Mouse (Mus musculus): ENCODE results near the gene Emp3.
"Not testable (repeated sequence)": the region's sequence is repeated elsewhere in the genome, so short reads cannot be mapped to it uniquely, and the experiment has no call there.

Emp3 gene

DNA sequence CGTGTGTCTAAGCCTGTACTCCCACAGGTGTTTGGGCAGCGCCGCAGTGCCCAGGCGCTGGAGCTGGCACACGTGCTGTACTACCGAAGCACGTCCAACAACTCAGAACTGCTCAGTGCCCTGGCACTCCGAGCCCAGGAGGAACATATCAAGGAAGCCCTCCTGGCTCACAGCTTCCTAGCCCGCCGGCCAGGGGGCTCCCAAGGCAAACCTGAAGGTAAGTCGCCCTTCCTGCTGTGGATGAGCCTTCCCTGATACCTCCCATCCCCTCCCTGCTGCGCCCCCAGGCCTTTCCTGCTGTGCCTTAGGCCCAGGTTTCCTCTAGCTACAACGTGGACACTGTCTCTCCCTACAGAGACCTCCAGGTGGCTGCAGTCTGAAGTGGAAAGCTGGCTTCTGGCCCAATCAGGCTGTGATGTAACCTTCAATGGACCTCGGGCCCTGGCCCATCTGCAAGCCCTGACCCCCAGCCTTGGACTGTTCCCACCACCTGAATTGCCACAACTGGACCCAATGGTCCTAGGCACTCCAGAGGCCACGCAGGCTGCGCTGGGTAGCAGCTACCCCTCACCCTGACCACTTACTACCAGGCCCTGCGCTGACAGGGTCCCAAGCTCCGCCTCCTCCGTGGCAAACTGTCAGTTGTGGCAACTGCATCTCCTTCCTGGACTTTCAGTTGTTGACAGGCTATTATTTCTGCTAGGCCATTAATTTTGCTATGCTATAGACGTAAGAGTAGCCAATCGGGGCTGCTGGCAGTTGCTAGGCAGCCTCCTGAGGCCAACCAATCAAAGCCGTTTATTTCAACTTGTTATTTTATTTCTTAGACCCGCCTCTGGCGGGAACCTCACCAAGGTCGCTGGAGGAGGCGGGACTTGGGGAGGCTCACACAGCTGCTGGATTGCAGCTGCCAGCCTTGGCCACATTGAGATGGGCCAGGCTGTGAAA is 4.9 kb downstream of the Emp3 start:
- DNase-seq (ENCODE audit: low spot score in 2 of 2): peak; percentile 73 to 85

- DNase-seq (ENCODE audit: low spot score in 2 of 2): no peak
Observed at GRCm38 (mm10) chr7:45915011-45915410, 6.2 kb downstream of the Emp3 start.

DNA sequence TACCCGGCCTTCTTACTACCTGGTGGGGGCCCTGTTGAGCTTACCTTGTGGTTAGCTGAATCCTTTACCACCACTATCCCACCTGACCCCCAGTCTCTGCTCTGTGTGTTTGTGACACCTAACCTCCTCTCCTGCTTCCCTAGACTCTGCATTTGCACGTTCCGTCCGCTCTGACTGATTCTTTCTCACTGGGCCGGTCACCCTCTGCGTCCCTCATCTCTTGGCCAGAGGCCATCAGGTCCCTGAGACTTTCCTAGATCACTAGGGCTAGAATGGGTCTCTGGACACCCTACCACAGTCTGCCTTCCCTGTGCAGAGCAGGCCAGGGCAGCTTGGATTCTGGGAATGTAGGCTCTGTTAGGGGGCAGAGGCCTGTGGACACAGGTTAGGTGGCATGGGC is 7.1 kb downstream of the Emp3 start:
- DNase-seq (ENCODE audit: low spot score in 2 of 2): no peak

- DNase-seq (ENCODE audit: low spot score in 2 of 2): no peak
Observed at GRCm38 (mm10) chr7:45909145-45909544, 12.1 kb downstream of the Emp3 start.

- no peak for DNase-seq (ENCODE audit: low spot score in 2 of 2)
Observed at GRCm38 (mm10) chr7:45908384-45908783, 12.8 kb downstream of the Emp3 start.

DNA sequence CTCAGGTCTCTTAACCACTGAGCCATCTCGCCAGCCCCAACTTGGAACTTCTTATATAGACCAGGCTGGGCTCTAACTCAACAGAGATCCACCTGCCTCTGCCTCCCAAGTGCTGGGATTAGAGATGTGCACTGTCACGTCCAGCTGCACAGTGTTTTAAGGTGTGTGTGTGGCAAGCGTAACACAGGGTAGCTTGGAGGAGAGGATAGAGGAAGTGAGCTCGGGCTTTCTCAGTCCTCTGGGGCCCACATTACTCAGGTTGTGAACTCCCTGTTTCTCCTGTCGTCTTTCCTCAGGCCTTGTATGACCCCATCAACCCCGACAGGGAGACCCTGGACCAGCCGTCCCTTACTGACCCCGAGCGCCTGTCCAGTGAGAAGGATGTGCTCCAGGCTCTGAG is 14.6 kb downstream of the Emp3 start:
- DNase-seq (ENCODE audit: low spot score in 2 of 2): no peak

GRCm38 (mm10) chr7:45902481-45903002 is 18.7 kb downstream of the Emp3 start:
- DNase-seq (ENCODE audit: low spot score in 2 of 2): no peak

- DNase-seq (ENCODE audit: low spot score in 2 of 2): no peak
Observed at GRCm38 (mm10) chr7:45901562-45901961, 19.6 kb downstream of the Emp3 start.

DNA sequence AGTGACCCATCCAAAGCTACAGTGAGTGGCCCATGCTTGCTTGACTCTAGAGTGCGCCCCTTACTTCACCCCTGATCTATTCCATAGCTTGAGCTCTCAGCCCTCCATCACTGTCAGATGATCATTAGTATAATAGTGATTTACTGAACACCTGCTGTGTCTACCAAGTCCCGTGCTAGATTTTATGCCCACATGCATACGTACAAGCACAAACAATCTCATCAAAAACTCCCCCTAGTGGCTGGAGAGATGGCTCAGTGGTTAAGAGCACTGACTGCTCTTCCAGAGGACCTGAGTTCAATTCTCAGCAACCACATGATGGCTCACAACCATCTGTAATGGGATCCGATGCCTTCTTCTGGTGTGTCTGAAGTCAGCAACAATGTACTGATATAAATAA is 23.1 kb downstream of the Emp3 start:
- DNase-seq (ENCODE audit: low spot score in 2 of 2): not testable (repeated sequence)

- DNase-seq (ENCODE audit: low spot score in 2 of 2): peak; percentile 52 to 65
Observed at GRCm38 (mm10) chr7:45897258-45897757, 23.9 kb downstream of the Emp3 start.

GRCm38 (mm10) chr7:45896517-45897257 is 24.5 kb downstream of the Emp3 start, which contains the start of the genes Syngr4 and Tmem143:
TSS of gene Syngr4 (minus strand) at chr7:45896714.
TSS of gene Tmem143 (plus strand) at chr7:45896941.
- peak; percentile 96 to 97 for DNase-seq (ENCODE audit: low spot score in 2 of 2)

- DNase-seq (ENCODE audit: low spot score in 2 of 2): no peak
Observed at GRCm38 (mm10) chr7:45895931-45896516, 25.2 kb downstream of the Emp3 start.

DNA sequence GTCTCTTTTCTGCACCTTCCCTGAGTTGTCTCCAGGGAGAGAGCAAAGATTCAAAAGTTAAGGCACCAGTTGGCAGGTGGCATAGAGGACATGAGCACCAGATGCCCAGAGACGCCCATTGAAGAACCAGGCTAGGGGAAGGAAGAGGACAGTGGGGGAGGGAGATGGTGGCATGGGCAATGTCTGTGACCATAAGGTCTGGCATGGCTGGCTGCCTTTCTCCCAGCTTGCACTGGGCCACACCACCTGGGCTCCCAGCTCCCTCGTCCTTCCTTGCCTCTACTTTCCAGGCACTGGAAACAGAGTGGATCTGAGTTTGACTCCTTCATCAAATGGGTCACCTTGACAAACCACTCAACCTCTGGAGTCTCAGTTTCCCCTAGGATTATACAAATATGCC is 28.6 kb downstream of the Emp3 start:
- no peak for DNase-seq (ENCODE audit: low spot score in 2 of 2)

DNA sequence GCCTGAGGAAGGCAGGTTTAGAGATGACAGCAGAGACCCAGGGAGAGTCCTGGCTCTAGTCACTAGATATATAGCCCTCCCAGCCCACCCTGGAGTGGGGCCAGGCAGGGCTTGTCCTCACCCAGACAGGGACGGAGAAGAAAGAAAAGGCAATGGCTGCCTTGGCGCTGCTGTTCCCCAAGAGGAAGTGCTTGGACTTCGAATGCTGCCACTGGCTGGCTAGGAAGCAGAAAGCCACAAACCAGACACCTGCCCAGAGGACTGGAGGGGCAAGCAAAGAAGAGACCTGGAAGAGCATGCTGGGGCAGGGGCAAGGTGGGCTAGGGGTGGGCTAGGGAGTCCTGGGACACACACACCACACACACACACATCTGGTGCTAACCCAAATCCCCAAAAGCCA is 34.0 kb downstream of the Emp3 start:
- no peak for DNase-seq (ENCODE audit: low spot score in 2 of 2)

DNA sequence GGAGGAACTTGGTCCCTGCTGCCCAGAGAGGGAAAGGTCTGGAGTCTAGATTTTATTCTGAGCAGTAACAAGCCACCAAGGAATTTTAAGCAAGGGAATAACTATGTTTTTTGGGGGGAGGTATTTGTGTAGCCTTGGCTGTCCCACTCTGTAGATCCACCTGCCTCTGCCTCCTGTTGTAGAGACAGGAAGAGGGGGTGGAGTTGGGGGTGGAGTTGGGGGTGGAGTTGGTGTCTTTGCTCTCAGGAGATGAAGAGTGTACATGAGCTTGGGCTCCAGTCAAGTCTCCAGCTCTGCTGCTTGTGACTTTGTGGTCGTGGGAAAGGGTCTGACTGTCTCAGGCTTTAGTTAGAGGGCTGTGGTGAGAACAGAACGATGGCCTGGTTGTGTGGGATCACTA is 40.2 kb downstream of the Emp3 start:
- no peak for DNase-seq (ENCODE audit: low spot score in 2 of 2)

GRCm38 (mm10) chr7:45880531-45880930 is 40.7 kb downstream of the Emp3 start:
- no peak for DNase-seq (ENCODE audit: low spot score in 2 of 2)

GRCm38 (mm10) chr7:45878278-45878677 is 42.9 kb downstream of the Emp3 start, which contains the start of gene Grin2d:
TSS of gene Grin2d (minus strand) at chr7:45878378.
- not testable (repeated sequence) for DNase-seq (ENCODE audit: low spot score in 2 of 2)

DNA sequence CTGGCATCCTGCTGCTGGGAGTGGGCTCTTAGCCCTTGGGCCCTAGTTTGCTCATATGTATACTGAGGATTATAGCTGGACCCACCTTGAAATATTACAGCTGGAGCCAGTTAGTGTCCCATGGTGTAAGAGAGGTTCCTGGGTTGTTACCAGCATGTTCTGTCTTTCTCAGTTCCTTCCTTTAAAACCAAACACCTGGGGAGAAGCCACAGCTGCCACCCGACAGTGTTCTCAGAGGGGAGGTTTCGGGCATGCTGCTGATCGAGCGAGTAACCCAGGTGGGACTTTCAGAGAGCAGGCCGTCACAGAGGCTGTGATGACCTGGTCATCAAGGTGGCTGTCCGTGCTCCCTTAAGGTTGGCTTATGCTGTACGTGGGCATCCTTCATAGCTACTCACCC is 44.3 kb downstream of the Emp3 start:
- DNase-seq (ENCODE audit: low spot score in 2 of 2): no peak

DNA sequence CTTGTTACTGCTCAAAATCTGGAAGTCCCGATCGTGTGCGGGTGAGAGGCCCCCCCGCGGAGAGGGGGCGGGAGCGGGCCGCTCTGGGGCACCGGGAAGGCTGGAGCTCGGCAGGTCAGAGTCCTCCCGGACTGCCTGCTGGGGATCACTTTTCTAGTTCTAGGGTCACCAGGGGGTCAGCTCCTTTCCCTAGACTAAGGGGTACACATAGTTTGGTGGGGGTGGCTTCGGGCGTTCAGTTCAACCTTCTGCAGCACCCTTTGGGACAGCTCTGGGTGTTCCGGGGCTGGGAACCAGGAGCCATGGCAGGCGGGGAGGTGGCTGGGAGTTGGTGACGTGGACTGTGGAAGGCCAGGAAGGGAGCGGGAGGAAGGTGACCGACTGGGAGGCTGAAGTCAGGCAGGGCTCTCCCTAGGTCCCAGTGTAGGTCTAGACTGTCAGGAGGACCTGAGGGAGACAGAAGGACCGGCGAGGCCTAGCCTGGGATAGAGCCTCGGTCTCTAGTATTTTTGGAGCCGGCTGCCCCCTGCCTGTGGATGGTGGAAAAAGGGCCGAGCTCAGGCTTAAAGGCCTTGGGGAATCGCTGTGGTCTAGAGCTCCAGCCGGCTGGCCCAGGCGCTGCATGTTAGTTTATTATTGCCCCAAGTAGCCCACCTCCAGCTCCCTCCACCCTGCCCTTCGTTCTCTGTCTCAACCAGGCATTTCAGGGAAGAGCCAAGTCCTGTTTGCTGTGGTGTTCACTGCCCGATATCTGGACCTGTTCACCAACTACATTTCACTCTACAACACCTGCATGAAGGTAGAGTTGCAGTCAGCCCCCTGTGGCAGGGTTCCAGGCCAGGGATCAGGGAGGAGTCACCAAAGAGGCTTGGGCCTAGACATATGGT is 47.9 kb downstream of the Emp3 start:
- peak in 1 of 2 experiments; percentile 55 for DNase-seq (ENCODE audit: low spot score in 2 of 2)

GRCm38 (mm10) chr7:45872624-45873023 is 48.6 kb downstream of the Emp3 start, which contains the start of gene Kdelr1:
TSS of gene Kdelr1 (plus strand) at chr7:45872772.
- DNase-seq (ENCODE audit: low spot score in 2 of 2): peak; percentile 79 to 89

Measured in frontal cortex, postnatal 10 days (tissue).